Mouse (Mus musculus) lung, postnatal 0 days (tissue): ENCODE measurements around the gene Sertad2. TPM values are rescaled to one million over a fixed set of nuclear protein-coding genes. Genes with fewer than 3 reads are reported as not detected.

ENCODE experiments used
- ATAC-seq: fragments of 200-750 bp; cut with Nextera tagmentation; 2 replicates; pipeline ENCODE4 v1.8.0; 2017; ENCODE audit warnings: moderate library complexity
- DNase-seq: peaks from one replicate; pipeline ENCODE4 v3.0.0-alpha.2; 2016; ENCODE audit warnings: low spot score
- H3K27ac ChIP-seq: fragments of 300-500 bp; sonication (generic); 2 replicates; pipeline ENCODE4 v1.5.1; 2014; ENCODE audit warnings: antibody characterized with exemption, mild to moderate bottlenecking, low read length, mixed read lengths
- H3K27me3 ChIP-seq: fragments of 300-500 bp; sonication (generic); replicated peaks from 2 replicates; pipeline ENCODE4 v1.6.1; 2014; ENCODE audit warnings: low read length, mixed read lengths; ENCODE audit not compliant: insufficient read depth
- H3K36me3 ChIP-seq: fragments of 300-500 bp; sonication (generic); 2 replicates; pipeline ENCODE4 v1.6.1; 2014; ENCODE audit warnings: low read length, mixed read lengths; ENCODE audit not compliant: insufficient read depth
- H3K4me1 ChIP-seq: fragments of 300-500 bp; sonication (generic); 2 replicates; pipeline ENCODE4 v1.6.1; 2014; ENCODE audit warnings: antibody characterized with exemption, low read depth, low read length, mixed read lengths; ENCODE audit not compliant: insufficient read depth
- H3K4me2 ChIP-seq: fragments of 300-500 bp; sonication (generic); replicated peaks from 2 replicates; pipeline ENCODE4 v1.6.1; 2014; ENCODE audit warnings: low read depth, mild to moderate bottlenecking, low read length, moderate library complexity, mixed read lengths
- H3K4me3 ChIP-seq: fragments of 300-500 bp; sonication (generic); 2 replicates; pipeline ENCODE4 v1.5.1; 2014; ENCODE audit warnings: low read depth, low read length
- H3K9ac ChIP-seq: fragments of 300-500 bp; sonication (generic); replicated peaks from 2 replicates; pipeline ENCODE4 v1.6.1; 2014; ENCODE audit warnings: low read depth, mild to moderate bottlenecking
- H3K9me3 ChIP-seq: fragments of 300-500 bp; sonication (generic); 2 replicates; pipeline ENCODE4 v1.6.1; 2016; ENCODE audit warnings: low read length, mixed read lengths
- CTCF ChIP-seq: IDR thresholded peaks from 2 replicates; pipeline ENCODE4 v1.5.1; 2016; ENCODE audit warnings: antibody characterized with exemption, mild to moderate bottlenecking
- EP300 ChIP-seq: IDR thresholded peaks from 2 replicates; pipeline ENCODE4 v1.6.1; 2016; ENCODE audit warnings: antibody characterized with exemption, mild to moderate bottlenecking, control low read depth
- WGBS: fragments of 180-500 bp; shearing (Covaris S2); extraction: QIAGEN DNeasy Blood & Tissue Kit; methylation state at CpG from one replicate; pipeline ENCODE4 v1.1.7; 2014; 5-methylcytosine and 5-hydroxymethylcytosine counted together
- polyA plus RNA-seq: library from polyadenylated mRNA; unstranded; fragments of >200 nt; fragmentation: Nextera tagmentation; extraction: Ambion mirVana; gene quantifications from 2 replicates; pipeline ENCODE4 v1.2.1, GENCODE M21; 2015

Sertad2 gene
- polyA plus RNA-seq, 1 experiment from 2014 or later: 43.6 TPM

- Histone ChIP-seq H3K4me2 (peak overlapping the region; percentile 88), H3K9ac (peak overlapping the region; percentile 67), H3K4me1 (no peaks in the 10 kb centered on the region), H3K36me3 (no peaks in the 10 kb centered on the region), H3K4me3 (peak overlapping the region; percentile 87), H3K27me3 (no peaks in the 10 kb centered on the region), H3K9me3 (no peaks in the 10 kb centered on the region), H3K27ac (peak overlapping the region; percentile 92)
- no peak for TF ChIP-seq EP300
- TF ChIP-seq CTCF: no peak
- WGBS: 1% methylated on average over 41 of the region's 51 CpGs
- DNase-seq: peak; percentile 53
- ATAC-seq: no peak
Observed at GRCm38 (mm10) chr11:20543453-20544120, 534 bp downstream of the Sertad2 start.

- Histone ChIP-seq H3K9ac (no peak overlapping the region), H3K27me3 (no peaks in the 10 kb centered on the region), H3K4me2 (no peak overlapping the region; the same call in 1 of the 2 replicates), H3K9me3 (no peaks in the 10 kb centered on the region), H3K36me3 (no peaks in the 10 kb centered on the region), H3K4me1 (no peaks in the 10 kb centered on the region), H3K27ac (no peak overlapping the region), H3K4me3 (no peak overlapping the region; the same call in 1 of the 2 replicates)
- ATAC-seq (no peak), DNase-seq (no peak)
- no peak for TF ChIP-seq EP300
- no peak for TF ChIP-seq CTCF
- whole genome bisulfite sequencing: 59% methylated on average over 8 of the region's 8 CpGs
Observed at GRCm38 (mm10) chr11:20544376-20544775, 1.3 kb downstream of the Sertad2 start.

DNA sequence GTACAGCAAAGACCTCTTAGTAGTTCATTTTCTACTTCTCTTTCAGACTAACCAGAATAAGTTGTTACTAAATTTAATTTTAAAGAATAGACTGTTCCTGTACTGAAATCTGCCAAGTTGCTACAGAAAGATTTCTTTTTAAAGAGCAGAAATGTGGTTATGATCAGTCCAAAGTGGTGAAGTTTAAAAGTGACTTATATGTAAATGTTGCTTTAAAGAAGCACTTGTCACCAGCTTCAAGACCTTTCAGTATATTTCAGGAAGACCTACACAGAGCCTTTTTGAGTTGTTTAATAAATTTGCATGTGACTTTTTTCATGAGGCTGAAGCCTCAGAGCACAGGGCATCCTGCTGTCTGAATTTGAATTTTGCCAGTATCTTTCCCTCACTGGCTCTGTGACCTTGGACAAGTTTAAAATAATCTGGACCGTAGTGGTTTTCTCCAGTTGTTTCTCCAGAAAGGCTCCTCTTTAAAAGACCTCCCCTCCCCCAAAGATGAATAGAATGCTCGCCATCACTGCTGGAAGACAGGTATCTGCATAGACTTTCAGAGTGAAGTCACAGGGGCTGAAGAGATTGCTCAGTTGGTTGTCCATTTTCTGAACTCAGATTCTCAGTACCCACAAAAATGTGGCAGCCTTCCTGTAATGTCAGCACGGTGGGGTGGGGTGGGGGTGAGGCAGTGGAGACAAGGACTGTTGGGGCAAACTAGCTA is 1.9 kb downstream of the Sertad2 start:
- no peak overlapping the region for H3K4me2 ChIP-seq
- no peak overlapping the region for H3K4me3 ChIP-seq
- WGBS: 67% methylated on average over 3 of the region's 3 CpGs
- no peaks in the 10 kb centered on the region for H3K36me3 ChIP-seq
- ATAC-seq (no peak), DNase-seq (no peak)
- TF ChIP-seq EP300 (no peak), CTCF (no peak)
- no peak overlapping the region for H3K27ac ChIP-seq
- no peaks in the 10 kb centered on the region for H3K4me1 ChIP-seq
- H3K9ac ChIP-seq: no peak overlapping the region
- no peaks in the 10 kb centered on the region for H3K27me3 ChIP-seq
- no peaks in the 10 kb centered on the region for H3K9me3 ChIP-seq

DNA sequence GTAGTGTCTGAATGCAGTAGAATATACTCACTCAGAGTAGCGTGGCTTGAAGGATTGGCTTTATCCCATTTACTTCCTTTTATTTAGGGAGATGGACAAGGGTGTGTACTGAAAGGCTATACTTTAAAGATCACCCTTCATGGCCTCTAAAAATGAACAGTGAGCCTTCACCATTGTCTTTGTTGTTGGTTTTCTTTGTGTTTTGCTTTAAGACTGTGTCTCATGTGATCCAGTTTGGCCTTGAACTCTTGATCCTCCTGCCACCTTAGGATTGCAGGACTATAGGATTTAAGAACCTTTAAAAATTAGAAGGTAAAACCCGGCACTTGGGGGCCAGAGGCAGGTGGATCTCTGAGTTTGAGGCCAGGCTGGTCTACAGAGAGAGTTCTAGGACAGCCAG is 6.4 kb downstream of the Sertad2 start:
- no peaks in the 10 kb centered on the region for H3K36me3 ChIP-seq
- ATAC-seq (no peak), DNase-seq (no peak)
- H3K9ac ChIP-seq: no peak overlapping the region
- no peak overlapping the region for H3K27ac ChIP-seq
- TF ChIP-seq CTCF (no peak), EP300 (no peak)
- no peak overlapping the region for H3K4me3 ChIP-seq
- H3K27me3 ChIP-seq: no peaks in the 10 kb centered on the region
- 81% methylated on average over 2 of the region's 2 CpGs for WGBS
- H3K9me3 ChIP-seq: no peaks in the 10 kb centered on the region
- H3K4me1 ChIP-seq: no peaks in the 10 kb centered on the region
- H3K4me2 ChIP-seq: no peak overlapping the region

DNA sequence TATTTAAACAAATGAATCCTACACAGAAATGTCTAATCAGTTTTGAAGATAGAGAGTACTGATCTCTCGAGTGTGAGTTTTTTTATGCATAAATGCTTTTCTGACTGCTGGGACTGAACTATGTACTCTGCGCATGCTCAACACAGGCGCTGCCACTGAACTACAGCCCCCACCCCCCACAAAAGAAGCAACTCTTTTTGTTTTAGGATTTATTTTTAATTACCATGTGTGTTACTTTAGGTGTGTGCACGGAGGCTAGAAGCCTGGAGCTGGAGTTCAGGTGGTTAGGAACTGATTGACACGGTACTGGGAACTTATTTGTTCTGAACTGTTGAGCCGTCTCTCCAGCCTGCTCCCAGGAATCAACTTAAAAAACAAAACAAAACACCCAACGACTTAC is 7.1 kb downstream of the Sertad2 start:
- Histone ChIP-seq H3K27ac (no peak overlapping the region), H3K27me3 (no peaks in the 10 kb centered on the region), H3K4me1 (no peaks in the 10 kb centered on the region), H3K4me3 (no peak overlapping the region), H3K9ac (no peak overlapping the region), H3K4me2 (no peak overlapping the region), H3K36me3 (no peaks in the 10 kb centered on the region), H3K9me3 (no peaks in the 10 kb centered on the region)
- no peak for DNase-seq
- no peak for ATAC-seq
- TF ChIP-seq CTCF: no peak
- no peak for TF ChIP-seq EP300
- 74% methylated on average over 7 of the region's 7 CpGs for WGBS

- Histone ChIP-seq H3K27me3 (no peaks in the 10 kb centered on the region), H3K9ac (no peak overlapping the region), H3K4me2 (no peak overlapping the region), H3K27ac (no peak overlapping the region), H3K9me3 (no peaks in the 10 kb centered on the region), H3K36me3 (no peaks in the 10 kb centered on the region), H3K4me3 (no peak overlapping the region), H3K4me1 (no peaks in the 10 kb centered on the region)
- ATAC-seq (no peak), DNase-seq (no peak)
- 98% methylated on average over 2 of the region's 2 CpGs for WGBS
- TF ChIP-seq CTCF (no peak), EP300 (no peak)
Observed at GRCm38 (mm10) chr11:20552059-20552458, 9.0 kb downstream of the Sertad2 start.
